Mouse (Mus musculus): ENCODE data around the gene Olfr502. TPM values are rescaled to one million over a fixed set of nuclear protein-coding genes. Genes with fewer than 3 reads are reported as not detected.
"Not testable (repeated sequence)": the region's sequence is repeated elsewhere in the genome, so short reads cannot be mapped to it uniquely, and the experiment has no call there.

Gene Olfr502
- polyA plus RNA-seq (2015; fragmentation: Nextera tagmentation; extraction: Ambion mirVana), result not detected in 2 replicates

DNA sequence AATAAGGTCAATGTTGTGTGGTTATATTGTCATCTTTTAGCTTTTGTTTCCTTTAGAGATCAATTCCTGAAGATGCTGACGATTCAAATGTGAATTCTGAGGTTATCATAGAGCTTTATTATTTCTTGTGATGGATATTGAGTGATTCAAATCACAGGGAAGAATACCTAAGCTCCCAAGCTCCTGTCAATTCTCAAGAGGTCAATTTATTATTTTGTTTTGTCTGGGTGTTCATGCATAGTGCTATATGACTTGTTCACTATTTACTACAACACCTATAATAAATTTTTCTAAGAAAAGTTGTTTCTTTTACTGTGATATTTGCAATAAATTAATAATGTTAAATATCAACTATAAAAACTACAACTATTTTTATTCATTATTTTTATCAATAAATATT, at the start of gene Olfr502:
Gene Olfr502 (minus strand): TSS at position 101 of the 400 bp plus-strand sequence.
- Histone ChIP-seq H3K27ac (replicated peaks) (no peak within 1 kb of the TSS), H3K4me2 (replicated peaks) (no peak within 1 kb of the TSS), H3K4me1 (no peaks in the 10 kb centered on the region), H3K4me3 (no peak within 1 kb of the TSS), H3K9me3 (no peaks in the 10 kb centered on the region), H3K36me3 (no peaks in the 10 kb centered on the region), H3K9ac (replicated peaks) (no peak within 1 kb of the TSS), H3K27me3 (no peaks in the 10 kb centered on the region)
- WGBS, result 79% methylated on average over 1 of the region's 1 CpGs
- no peak for ATAC-seq (replicated peaks)

GRCm38 (mm10) chr7:108565693-108566092, 40.8 kb upstream of the Olfr502 start, which contains the start of gene Olfr504:
Olfr504 (minus strand) TSS chr7:108565793.
- no peak for ATAC-seq (replicated peaks)
- WGBS, result 93% methylated on average over 1 of the region's 1 CpGs
- no peak within 1 kb of the TSS for H3K9ac ChIP-seq (replicated peaks)
- no peak within 1 kb of the TSS for H3K4me3 ChIP-seq
- H3K4me1 ChIP-seq, result no peaks in the 10 kb centered on the region
- no peak within 1 kb of the TSS for H3K27ac ChIP-seq (replicated peaks)
- no peaks in the 10 kb centered on the region for H3K27me3 ChIP-seq
- H3K9me3 ChIP-seq, result no peaks in the 10 kb centered on the region
- no peaks in the 10 kb centered on the region for H3K36me3 ChIP-seq
- no peak within 1 kb of the TSS for H3K4me2 ChIP-seq (replicated peaks)

DNA sequence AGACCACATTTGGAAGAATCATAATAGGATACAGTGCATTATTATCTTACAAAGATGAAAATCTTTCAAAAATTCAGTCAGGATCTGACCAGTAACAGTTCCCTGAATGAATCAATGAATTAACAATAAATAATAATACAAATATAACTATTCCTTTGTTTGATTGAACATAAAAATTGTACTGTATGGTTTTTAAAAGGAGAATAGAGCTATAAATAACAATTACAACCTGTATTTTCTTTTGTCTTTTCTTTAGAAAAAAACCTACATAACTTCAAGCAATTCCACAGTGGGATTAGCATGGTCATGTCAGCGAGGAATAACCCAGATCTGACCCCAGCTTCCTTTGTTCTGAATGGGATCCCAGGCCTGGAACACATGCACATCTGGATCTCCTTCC, 19.4 kb upstream of the Olfr502 start, which contains the start of gene Olfr503:
Gene Olfr503 (plus strand): TSS at position 301 of the 400 bp plus-strand sequence.
- 51% methylated on average over 1 of the region's 1 CpGs for WGBS
- not testable (repeated sequence) for H3K36me3 ChIP-seq; H3K4me1 ChIP-seq; H3K27ac ChIP-seq (replicated peaks); ATAC-seq (replicated peaks); H3K9ac ChIP-seq (replicated peaks); H3K27me3 ChIP-seq; H3K4me3 ChIP-seq; H3K9me3 ChIP-seq; H3K4me2 ChIP-seq (replicated peaks)

DNA sequence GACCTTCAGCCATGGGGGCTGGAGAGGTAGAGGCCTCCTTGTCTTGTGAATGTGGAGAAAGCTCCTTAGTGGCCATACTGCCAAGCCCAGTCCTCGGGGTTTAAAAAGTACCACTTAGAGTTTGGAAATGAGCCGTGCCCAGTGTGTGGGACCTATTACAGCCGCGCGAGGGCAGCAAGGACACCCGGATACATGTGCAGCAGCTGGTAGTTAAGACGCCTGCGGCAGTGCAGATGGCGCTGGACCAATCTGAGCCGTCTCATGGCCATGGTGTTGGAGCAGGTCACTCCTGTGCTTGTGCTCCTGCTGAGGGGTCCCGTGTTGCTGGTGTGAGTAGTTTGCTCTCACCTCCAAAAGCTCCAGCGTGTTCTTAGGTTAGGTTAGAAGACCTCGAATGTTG, 17.6 kb upstream of the Olfr502 start:
- Histone ChIP-seq H3K27me3 (no peaks in the 10 kb centered on the region), H3K9ac (replicated peaks) (no peak overlapping the region), H3K9me3 (no peaks in the 10 kb centered on the region), H3K27ac (replicated peaks) (no peak overlapping the region), H3K4me3 (no peak overlapping the region), H3K4me2 (replicated peaks) (no peak overlapping the region), H3K36me3 (no peaks in the 10 kb centered on the region), H3K4me1 (no peaks in the 10 kb centered on the region)
- ATAC-seq (replicated peaks), result no peak
- WGBS, result 90% methylated on average over 13 of the region's 13 CpGs

Other genes starting within 250 kb of the Olfr502 start
- not detected in 2 replicates for gene Olfr490, start 236.1 kb downstream of the Olfr502 start, polyA plus RNA-seq (2015; fragmentation: Nextera tagmentation; extraction: Ambion mirVana)
- not detected in 2 replicates for gene Olfr491, start 211.6 kb downstream of the Olfr502 start, polyA plus RNA-seq (2015; fragmentation: Nextera tagmentation; extraction: Ambion mirVana)
- not detected in 2 replicates for gene Olfr492, start 201.4 kb downstream of the Olfr502 start, polyA plus RNA-seq (2015; fragmentation: Nextera tagmentation; extraction: Ambion mirVana)
- gene Olfr493, start 178.1 kb downstream of the Olfr502 start, polyA plus RNA-seq (2015; fragmentation: Nextera tagmentation; extraction: Ambion mirVana), result not detected in 2 replicates
- gene Olfr494, start 159.7 kb downstream of the Olfr502 start, polyA plus RNA-seq (2015; fragmentation: Nextera tagmentation; extraction: Ambion mirVana), result not detected in 2 replicates
- not detected in 2 replicates for gene Olfr495, start 131.9 kb downstream of the Olfr502 start, polyA plus RNA-seq (2015; fragmentation: Nextera tagmentation; extraction: Ambion mirVana)
- not detected in 2 replicates for gene Olfr497, start 104.6 kb downstream of the Olfr502 start, polyA plus RNA-seq (2015; fragmentation: Nextera tagmentation; extraction: Ambion mirVana)
- not detected in 2 replicates for gene Olfr498, start 59.7 kb downstream of the Olfr502 start, polyA plus RNA-seq (2015; fragmentation: Nextera tagmentation; extraction: Ambion mirVana)
- not detected in 2 replicates for gene Olfr503, start 19.5 kb upstream of the Olfr502 start, polyA plus RNA-seq (2015; fragmentation: Nextera tagmentation; extraction: Ambion mirVana)
- gene Olfr504, start 40.7 kb upstream of the Olfr502 start, polyA plus RNA-seq (2015; fragmentation: Nextera tagmentation; extraction: Ambion mirVana), result not detected in 2 replicates
- not detected in 2 replicates for gene Olfr506, start 85.7 kb upstream of the Olfr502 start, polyA plus RNA-seq (2015; fragmentation: Nextera tagmentation; extraction: Ambion mirVana)
- gene Olfr507, start 96.7 kb upstream of the Olfr502 start, polyA plus RNA-seq (2015; fragmentation: Nextera tagmentation; extraction: Ambion mirVana), result not detected in 2 replicates
- not detected in 2 replicates for gene Olfr508, start 104.9 kb upstream of the Olfr502 start, polyA plus RNA-seq (2015; fragmentation: Nextera tagmentation; extraction: Ambion mirVana)
- gene Olfr509, start 126.8 kb upstream of the Olfr502 start, polyA plus RNA-seq (2015; fragmentation: Nextera tagmentation; extraction: Ambion mirVana), result not detected in 2 replicates
- gene Olfr510, start 141.4 kb upstream of the Olfr502 start, polyA plus RNA-seq (2015; fragmentation: Nextera tagmentation; extraction: Ambion mirVana), result not detected in 2 replicates
- not detected in 2 replicates for gene Olfr512, start 188.3 kb upstream of the Olfr502 start, polyA plus RNA-seq (2015; fragmentation: Nextera tagmentation; extraction: Ambion mirVana)
- gene Olfr513, start 225.9 kb upstream of the Olfr502 start, polyA plus RNA-seq (2015; fragmentation: Nextera tagmentation; extraction: Ambion mirVana), result not detected in 2 replicates

Measured in forebrain, embryonic 15.5 days (tissue).